Mouse (Mus musculus) CH12.LX (cell line): ENCODE results near the gene Ahnak. TPM values are rescaled to one million over a fixed set of nuclear protein-coding genes. Genes with fewer than 3 reads are reported as not detected.

Experiments
- DNase-seq: peaks from one replicate; pipeline ENCODE4 v3.0.0-alpha.2; 2013; ENCODE audit errors: extremely low read depth
- H3K27ac ChIP-seq: 2 replicates; pipeline ENCODE4 v1.5.1; 2012; ENCODE audit warnings: low read depth, mild to moderate bottlenecking, control low read depth, moderate library complexity; ENCODE audit not compliant: insufficient read depth
- H3K27me3 ChIP-seq: replicated peaks from 2 replicates; pipeline ENCODE3; 2012; ENCODE audit warnings: inconsistent platforms
- H3K36me3 ChIP-seq, 2 experiments: replicated peaks in 1 of 2; 2 replicates each; pipeline versions ENCODE3 to v1.6.1; 2012; ENCODE audit warnings: inconsistent platforms in 1 of 2, low read length in 1 of 2, mild to moderate bottlenecking in 1 of 2, mixed read lengths in 1 of 2, moderate library complexity in 1 of 2; ENCODE audit not compliant: control insufficient read depth in 1 of 2, insufficient read depth in 1 of 2
- H3K4me1 ChIP-seq, 2 experiments: 2 replicates each; pipeline ENCODE4 v1.6.1; 2012; ENCODE audit warnings: inconsistent platforms in 1 of 2, moderate library complexity in 1 of 2; ENCODE audit not compliant: insufficient read depth in 2 of 2, control insufficient read depth in 1 of 2
- H3K4me2 ChIP-seq: 2 replicates; pipeline ENCODE4 v1.6.1; 2012; ENCODE audit warnings: low read depth, mild to moderate bottlenecking, control low read depth; ENCODE audit not compliant: poor library complexity, insufficient read depth, severe bottlenecking
- H3K4me3 ChIP-seq, 3 experiments: fragments of 150-350 bp in 1 of 3; sonication (generic) in 1 of 3; replicated peaks in 1 of 3; 2 replicates each; pipeline versions ENCODE3 to v1.5.1; 2011 to 2012; ENCODE audit warnings: low read depth in 2 of 3, low read length in 2 of 3, mild to moderate bottlenecking in 2 of 3, moderate library complexity in 2 of 3, control low read depth in 1 of 3, improper control_type of control experiment in 1 of 3, inconsistent platforms in 1 of 3, mixed read lengths in 1 of 3; ENCODE audit not compliant: poor library complexity in 1 of 3
- H3K79me2 ChIP-seq: replicated peaks from 2 replicates; pipeline ENCODE4 v1.6.1; 2012; ENCODE audit warnings: mild to moderate bottlenecking, moderate library complexity; ENCODE audit not compliant: control insufficient read depth, poor library complexity, insufficient read depth, severe bottlenecking; ENCODE audit errors: extremely low read depth
- H3K9ac ChIP-seq: 2 replicates; pipeline ENCODE4 v1.6.1; 2012; ENCODE audit warnings: low read depth, mild to moderate bottlenecking, control low read depth, moderate library complexity; ENCODE audit not compliant: insufficient read depth
- H3K9me3 ChIP-seq: replicated peaks from 2 replicates; pipeline ENCODE3; 2012; ENCODE audit warnings: low read length, inconsistent platforms, mixed read lengths
- BHLHE40 ChIP-seq: IDR thresholded peaks from 2 replicates; pipeline ENCODE4 v1.6.1; 2011; ENCODE audit warnings: mild to moderate bottlenecking, low read depth, low read length, improper control_type of control experiment
- EP300 ChIP-seq: IDR thresholded peaks from 2 replicates; pipeline ENCODE4 v1.6.1; 2011; ENCODE audit warnings: low read length, improper control_type of control experiment
- ETS1 ChIP-seq: conservative IDR thresholded peaks from 2 replicates; pipeline ENCODE4 v1.6.1; 2012; ENCODE audit warnings: low read depth, mild to moderate bottlenecking, inconsistent platforms, low read length, improper control_type of control experiment, moderate library complexity
- HCFC1 ChIP-seq: IDR thresholded peaks from 2 replicates; pipeline ENCODE4 v1.6.1; 2012; ENCODE audit warnings: low read depth, mild to moderate bottlenecking, inconsistent platforms, low read length, improper control_type of control experiment
- IRF4 ChIP-seq: IDR thresholded peaks from 2 replicates; pipeline ENCODE4 v1.6.1; 2014; ENCODE audit warnings: low read depth, mild to moderate bottlenecking, inconsistent platforms, low read length, improper control_type of control experiment
- JUN ChIP-seq: IDR thresholded peaks from 2 replicates; pipeline ENCODE4 v1.6.1; 2011; ENCODE audit warnings: low read depth, mild to moderate bottlenecking, low read length, improper control_type of control experiment, moderate library complexity; ENCODE audit not compliant: insufficient read depth
- JUND ChIP-seq: conservative IDR thresholded peaks from 2 replicates; pipeline ENCODE4 v1.6.1; 2011; ENCODE audit warnings: low read depth, low read length, improper control_type of control experiment
- MAFK ChIP-seq: IDR thresholded peaks from 2 replicates; pipeline ENCODE4 v1.6.1; 2011; ENCODE audit warnings: low read length, improper control_type of control experiment; ENCODE audit not compliant: insufficient replicate concordance
- MAX ChIP-seq: IDR thresholded peaks from 2 replicates; pipeline ENCODE4 v1.6.1; 2011; ENCODE audit warnings: low read length, improper control_type of control experiment
- MAZ ChIP-seq: IDR thresholded peaks from 2 replicates; pipeline ENCODE4 v1.6.1; 2012; ENCODE audit warnings: low read depth, mild to moderate bottlenecking, inconsistent platforms, low read length, improper control_type of control experiment, moderate library complexity
- MXI1 ChIP-seq: IDR thresholded peaks from 2 replicates; pipeline ENCODE4 v1.6.1; 2011; ENCODE audit warnings: mild to moderate bottlenecking, low read depth, low read length, improper control_type of control experiment
- NELFE ChIP-seq: IDR thresholded peaks from 2 replicates; pipeline ENCODE4 v1.6.1; 2011; ENCODE audit warnings: low read depth, low read length, improper control_type of control experiment
- NRF1 ChIP-seq: IDR thresholded peaks from 2 replicates; pipeline ENCODE4 v1.6.1; 2014; ENCODE audit warnings: low read depth, mild to moderate bottlenecking, inconsistent platforms, low read length, improper control_type of control experiment, moderate library complexity
- RAD21 ChIP-seq: IDR thresholded peaks from 2 replicates; pipeline ENCODE4 v1.6.1; 2011; ENCODE audit warnings: low read depth, mild to moderate bottlenecking, low read length, improper control_type of control experiment, moderate library complexity
- RCOR1 ChIP-seq: conservative IDR thresholded peaks from 2 replicates; pipeline ENCODE4 v1.6.1; 2012; ENCODE audit warnings: low read depth, mild to moderate bottlenecking, inconsistent platforms, low read length, improper control_type of control experiment
- TCF12 ChIP-seq: IDR thresholded peaks from 2 replicates; pipeline ENCODE4 v1.6.1; 2014; ENCODE audit warnings: low read depth, mild to moderate bottlenecking, inconsistent platforms, low read length, improper control_type of control experiment
- UBTF ChIP-seq: IDR thresholded peaks from 2 replicates; pipeline ENCODE4 v1.6.1; 2012; ENCODE audit warnings: low read depth, mild to moderate bottlenecking, inconsistent platforms, low read length, improper control_type of control experiment, moderate library complexity
- USF1 ChIP-seq: IDR thresholded peaks from 2 replicates; pipeline ENCODE4 v1.6.1; 2014; ENCODE audit warnings: low read depth, mild to moderate bottlenecking, inconsistent platforms, low read length, improper control_type of control experiment
- USF2 ChIP-seq: conservative IDR thresholded peaks from 2 replicates; pipeline ENCODE4 v1.6.1; 2011; ENCODE audit warnings: low read depth, low read length, improper control_type of control experiment
- ZMIZ1 ChIP-seq: IDR thresholded peaks from 2 replicates; pipeline ENCODE4 v1.6.1; 2012; ENCODE audit warnings: low read depth, mild to moderate bottlenecking, inconsistent platforms, low read length, improper control_type of control experiment
- dilution Hi-C: fragments of 300-500 bp; cut with MboI; formaldehyde crosslinking; loops from 2 replicates; pipeline ENCODE4 v1.14.3; 2020; ENCODE audit warnings: low sequenced_read_pairs; ENCODE audit not compliant: extremely low pct_unique_long_range_greater_than_20kb, extremely low pct_ligation_motif_present
- in situ Hi-C: fragments of 300-500 bp; cut with MboI; formaldehyde crosslinking; loops from 3 replicates; pipeline ENCODE4 v1.14.3; 2019; ENCODE audit warnings: low sequenced_read_pairs, low pct_ligation_motif_present, low pct_unique_long_range_greater_than_20kb, mixed read lengths
- polyA plus RNA-seq: library from polyadenylated mRNA; unstranded; fragments of >175 nt; gene quantifications from 2 replicates; pipeline ENCODE4 v1.2.1, GENCODE M21; 2012; ENCODE audit warnings: low read depth; ENCODE audit not compliant: insufficient read length
- total RNA-seq, 2 experiments: library from RNA; depleted of rRNA; stranded (reverse); fragments of 300-350 nt in 1 of 2; fragments of >200 nt in 1 of 2; gene quantifications; 2 replicates each; pipeline ENCODE4 v1.2.3; 2012 to 2014

The Ahnak gene
- total and polyA plus RNA-seq, 3 experiments, result 1.7 to 21.7 (median 1.8) TPM

- Histone ChIP-seq H3K4me2 (no peak overlapping the region), H3K4me1 (peaks cover 0 to 20% of the 10 kb centered on the region in 2 experiments; a peak in 2 of 4 replicates), H3K9ac (no peak overlapping the region), H3K9me3 (no peaks in the 10 kb centered on the region), H3K79me2 (no peaks in the 10 kb centered on the region), H3K36me3 (peaks cover 34 to 56% of the 10 kb centered on the region in 2 experiments), H3K27me3 (no peaks in the 10 kb centered on the region), H3K4me3 (no peak overlapping the region), H3K27ac (no peak overlapping the region)
- dilution Hi-C loops, result no loop called here
- TF ChIP-seq MAX (no peak), EP300 (no peak), HCFC1 (no peak), NRF1 (no peak), BHLHE40 (no peak), UBTF (no peak)
- no peak for DNase-seq
- in situ Hi-C loops, result loop anchor here (25.0 kb wide), 1 partner anchor 375 kb away; the partner anchor contains the start of genes 1700092M07Rik, Stx5a and Wdr74
These were observed 123.0 kb downstream of the Ahnak start for GRCm38 (mm10) chr19:9112043-9112442.

GRCm38 (mm10) chr19:9116268-9116667 is 127.2 kb downstream of the Ahnak start:
- Histone ChIP-seq H3K27ac (no peak overlapping the region), H3K9ac (no peak overlapping the region), H3K4me3 (no peak overlapping the region), H3K4me2 (no peak overlapping the region), H3K4me1 (0 out of 4 replicates have a peak, but pooled peaks cover 0 to 3% of the 10 kb centered on the region in 2 experiments), H3K9me3 (no peaks in the 10 kb centered on the region)
- TF ChIP-seq MAFK, result no peak
- TF ChIP-seq NELFE, result no peak
- TF ChIP-seq MAX, result no peak
- TF ChIP-seq HCFC1, result no peak
- TF ChIP-seq IRF4, result no peak
- TF ChIP-seq RAD21, result no peak
- TF ChIP-seq MAZ, result no peak
- TF ChIP-seq ZMIZ1, result no peak
- TF ChIP-seq MXI1, result no peak
- TF ChIP-seq JUN, result no peak
- TF ChIP-seq USF2, result no peak
- no peak for TF ChIP-seq BHLHE40
- no peak for TF ChIP-seq TCF12
- no peak for TF ChIP-seq USF1
- TF ChIP-seq EP300, result no peak
- no peak for TF ChIP-seq JUND
- no peak for TF ChIP-seq ETS1
- TF ChIP-seq RCOR1, result no peak
- TF ChIP-seq, all 38 proteins: peak for 0
- no peak for DNase-seq
- in situ Hi-C loops (loop anchor here (25.0 kb wide), 1 partner anchor 379 kb away; the partner anchor contains the start of genes 1700092M07Rik, Stx5a and Wdr74), dilution Hi-C loops (no loop called here)
- Histone ChIP-seq H3K36me3 (peaks cover 48 to 75% of the 10 kb centered on the region in 2 experiments), H3K27me3 (no peaks in the 10 kb centered on the region), H3K79me2 (no peaks in the 10 kb centered on the region)
